Mouse (Mus musculus) lung, postnatal 0 days (tissue): ENCODE results near the gene Sctr.

ENCODE experiments used
- CTCF ChIP-seq: IDR thresholded peaks from 2 replicates; pipeline ENCODE4 v1.5.1; 2016; ENCODE audit warnings: antibody characterized with exemption, mild to moderate bottlenecking
- EP300 ChIP-seq: IDR thresholded peaks from 2 replicates; pipeline ENCODE4 v1.6.1; 2016; ENCODE audit warnings: antibody characterized with exemption, mild to moderate bottlenecking, control low read depth

DNA sequence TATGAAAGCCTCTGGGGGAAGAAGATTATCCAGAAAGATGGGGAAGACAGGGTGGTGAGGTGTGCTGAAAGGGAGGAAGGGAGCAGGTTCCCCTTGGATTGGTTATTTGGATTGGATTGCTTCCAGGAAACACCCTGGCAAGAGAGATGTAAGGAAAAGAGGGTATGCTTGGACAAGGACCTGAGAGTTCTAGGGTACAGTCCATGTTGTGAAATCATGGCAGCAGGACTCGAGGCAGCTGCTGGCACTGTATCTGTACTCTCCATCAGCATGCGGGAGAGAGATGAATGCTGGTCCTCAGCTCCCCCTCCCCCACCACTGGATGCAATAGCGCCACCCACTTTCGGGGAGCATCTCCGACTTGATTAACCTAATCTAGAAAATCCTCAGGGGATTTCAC is 54.0 kb downstream of the Sctr start:
- TF ChIP-seq CTCF (no peak), EP300 (no peak)
